Mouse (Mus musculus): ENCODE measurements around the gene Zbtb24. TPM values are rescaled to one million over a fixed set of nuclear protein-coding genes. Genes with fewer than 3 reads are reported as not detected.

The Zbtb24 gene
- total RNA-seq, 2 experiments from 2014 or later: 20.1 to 23.1 TPM

- no peak for DNase-seq
These were observed 54.8 kb downstream of the Zbtb24 start for GRCm38 (mm10) chr10:41504996-41505395.

- peak; percentile 47 to 54 for DNase-seq
These were observed 55.3 kb downstream of the Zbtb24 start for GRCm38 (mm10) chr10:41505446-41505845.

- no peak for DNase-seq
These were observed 59.0 kb downstream of the Zbtb24 start for GRCm38 (mm10) chr10:41509160-41509559.

GRCm38 (mm10) chr10:41514301-41514700 is 64.1 kb downstream of the Zbtb24 start:
- DNase-seq: no peak

- no peak for DNase-seq
These were observed 64.7 kb downstream of the Zbtb24 start for GRCm38 (mm10) chr10:41514921-41515320.

Other genes starting within 250 kb of the Zbtb24 start
- 10 to 100 TPM; 30.7 to 34.5 TPM for gene Fig4, start 147.1 kb upstream of the Zbtb24 start, total RNA-seq (2021)
- under 1 TPM; 0.15 to 0.25 TPM for gene Ak9, start 146.4 kb upstream of the Zbtb24 start, total RNA-seq (2021)
- 10 to 100 TPM; 14.7 to 16.6 TPM for gene Mical1, start 25.9 kb downstream of the Zbtb24 start, total RNA-seq (2021)
- 10 to 100 TPM; 21.2 to 23.2 TPM for gene Smpd2, start 40.0 kb downstream of the Zbtb24 start, total RNA-seq (2021)
- gene Ppil6, start 40.1 kb downstream of the Zbtb24 start, total RNA-seq (2021): 1 to 10 TPM; 6.4 to 8.6 TPM
- 10 to 100 TPM; 61.5 to 63.0 TPM for gene Cd164, start 69.0 kb downstream of the Zbtb24 start, total RNA-seq (2021)

Data from layer of hippocampus, postnatal 36 days (tissue).